Mouse (Mus musculus) left cerebral cortex, adult 18-20 months (tissue): ENCODE results near the gene Btbd11. TPM values are rescaled to one million over a fixed set of nuclear protein-coding genes. Genes with fewer than 3 reads are reported as not detected.

ENCODE experiments used
- DNase-seq, 2 experiments: peaks; one replicate each; pipeline ENCODE4 v3.0.0; 2021 to 2022; ENCODE audit warnings: low spot score in 2 of 2, mixed read lengths in 1 of 2
- total RNA-seq, 2 experiments: library from RNA; stranded (reverse); gene quantifications; 2 replicates each; pipeline ENCODE4 v1.2.3; 2021

Gene Btbd11
- total RNA-seq, 2 experiments from 2014 or later: 25.4 to 28.3 TPM

DNA sequence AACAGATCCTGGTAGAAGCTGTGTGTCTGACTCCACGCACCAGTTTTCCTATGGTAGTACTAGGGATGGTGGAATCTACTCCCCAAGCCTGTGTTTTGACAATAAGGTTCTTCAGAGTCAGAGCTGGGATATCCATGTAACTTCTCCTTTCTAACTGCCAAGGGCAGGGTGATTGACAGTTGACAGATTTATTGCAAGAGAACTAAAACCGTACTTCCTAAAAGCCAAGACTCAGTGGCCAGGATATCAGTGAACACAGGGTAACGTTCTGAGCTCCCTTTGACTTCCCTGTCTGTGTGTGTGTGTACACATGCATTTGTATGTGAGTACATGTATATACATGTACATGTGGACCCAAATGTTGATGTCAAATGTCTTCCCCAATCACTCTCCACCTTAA, 201.1 kb downstream of the Btbd11 start:
- no peak for DNase-seq

DNA sequence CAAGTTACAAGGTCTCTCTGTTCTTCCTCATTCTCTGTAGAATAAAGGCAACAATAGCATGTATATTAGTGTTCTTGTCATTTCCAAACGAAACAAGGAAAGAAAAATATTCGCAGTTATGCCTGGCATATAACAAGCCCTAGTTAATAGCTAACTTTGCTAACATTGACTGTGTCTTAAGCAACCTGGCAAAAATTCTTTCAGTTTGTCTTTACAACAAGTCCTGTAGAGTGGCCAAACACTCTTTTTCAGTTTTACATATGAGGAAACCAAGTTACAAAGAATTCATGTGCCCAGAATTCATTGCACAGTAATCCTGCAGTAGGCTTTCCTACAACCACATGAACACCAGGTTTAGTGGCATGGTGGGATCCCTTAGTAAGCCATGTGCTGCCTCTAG, 203.4 kb downstream of the Btbd11 start:
- DNase-seq: no peak

DNA sequence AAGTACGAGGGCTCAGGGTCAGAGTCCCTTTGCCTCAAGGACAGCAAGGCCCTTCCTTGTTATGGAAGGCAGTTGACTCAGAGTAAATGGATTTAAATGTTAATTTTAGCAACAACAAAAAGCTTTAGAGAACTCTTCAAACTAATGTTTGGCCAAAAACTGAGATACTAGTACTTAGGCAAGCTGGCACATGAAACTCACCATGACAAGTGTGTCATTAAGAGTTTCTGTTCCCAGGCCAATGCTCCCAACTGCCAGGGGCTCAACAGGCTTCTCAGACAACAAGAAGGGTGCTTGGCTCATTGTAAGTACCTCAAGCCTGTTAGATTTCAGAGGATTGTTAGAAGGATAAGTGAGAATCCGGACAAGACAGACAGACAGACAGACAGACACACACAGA, 204.7 kb downstream of the Btbd11 start:
- DNase-seq: no peak

DNA sequence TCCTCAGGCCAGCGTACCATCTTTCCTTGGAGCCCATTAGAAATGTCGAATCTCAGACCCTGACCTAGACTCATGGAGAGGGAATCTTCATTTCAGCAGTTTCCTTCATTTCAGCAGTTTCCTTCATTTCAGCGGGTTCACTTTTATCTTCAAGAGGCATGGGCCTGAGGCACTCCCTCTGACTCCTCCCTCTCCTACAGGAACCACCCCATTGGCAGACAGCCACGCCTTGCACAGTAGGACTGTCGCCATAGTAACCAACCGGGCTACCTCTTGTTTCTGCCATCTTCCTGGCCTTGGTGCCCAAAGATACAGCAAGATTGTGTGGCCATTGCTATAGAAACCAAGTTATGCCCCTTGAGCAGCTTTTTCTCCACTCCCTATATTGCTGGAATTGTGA, 205.4 kb downstream of the Btbd11 start:
- DNase-seq: no peak

DNA sequence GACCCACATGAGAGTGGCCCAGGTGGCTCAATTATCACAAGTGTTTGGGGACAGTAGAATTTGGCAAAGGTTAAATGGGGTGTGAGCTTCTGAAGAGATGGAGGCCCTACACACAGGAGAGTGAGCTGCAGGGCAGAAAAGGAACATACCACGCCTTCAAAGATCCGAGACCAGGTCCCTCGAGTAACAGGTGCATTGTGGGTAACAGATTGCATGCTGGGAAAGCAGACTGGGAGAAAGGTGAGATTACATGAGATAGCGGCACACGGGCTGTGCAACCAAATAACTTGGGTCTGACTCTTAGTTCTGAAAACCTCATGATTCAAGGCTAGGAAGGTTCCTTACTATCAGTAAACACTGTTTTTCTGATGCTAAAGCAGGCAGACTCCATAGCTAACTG, 209.7 kb downstream of the Btbd11 start:
- DNase-seq: no peak

DNA sequence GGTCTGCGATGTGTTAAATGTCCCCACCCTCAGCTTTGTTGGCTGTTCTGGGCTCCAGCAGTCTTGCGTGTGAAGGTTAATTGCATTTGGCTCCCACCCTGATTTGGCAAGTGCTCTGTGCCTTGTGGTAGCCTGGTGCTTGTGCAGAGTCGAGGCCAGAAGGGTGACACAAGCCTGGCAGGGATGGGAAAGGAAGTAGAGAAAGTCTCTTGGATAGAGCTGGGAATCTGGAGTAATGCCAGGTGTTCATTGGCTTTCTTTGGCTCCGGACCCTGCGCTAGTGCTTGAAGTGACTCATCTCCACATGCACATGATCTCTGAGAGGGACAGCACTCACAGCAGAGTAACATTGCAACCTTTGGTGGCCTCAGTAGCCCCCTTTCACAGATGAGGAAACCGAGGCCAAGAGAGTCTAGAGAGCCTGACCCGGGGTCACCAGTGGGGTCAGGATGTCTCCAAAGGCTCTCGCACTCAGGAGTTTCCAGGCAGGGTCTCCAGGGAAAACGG, 211.5 kb downstream of the Btbd11 start:
- DNase-seq: peak; percentile 24 to 32

- DNase-seq: no peak
These were observed 212.3 kb downstream of the Btbd11 start for GRCm38 (mm10) chr10:85598603-85599542.

GRCm38 (mm10) chr10:85602546-85602945, 215.9 kb downstream of the Btbd11 start:
- no peak for DNase-seq

DNA sequence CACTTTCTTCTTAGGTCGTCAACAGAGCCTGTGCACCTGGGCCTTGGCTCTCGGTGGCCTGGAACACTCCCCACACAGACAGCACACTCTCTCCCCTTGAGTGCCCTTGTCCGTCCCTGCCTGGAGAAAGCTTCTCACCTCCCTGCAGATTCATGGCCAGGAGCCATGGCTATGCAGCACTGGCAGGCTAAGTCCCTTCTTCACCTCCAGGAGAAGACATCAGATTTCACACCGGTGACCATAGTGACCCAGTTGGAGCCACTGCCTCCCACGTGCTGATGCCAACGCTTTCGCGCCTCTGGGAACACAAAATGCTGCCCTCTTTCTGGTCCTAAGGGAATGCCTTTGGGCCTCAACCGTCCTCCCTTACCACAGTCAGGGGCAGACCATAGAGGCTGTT, 217.9 kb downstream of the Btbd11 start:
- no peak for DNase-seq

DNA sequence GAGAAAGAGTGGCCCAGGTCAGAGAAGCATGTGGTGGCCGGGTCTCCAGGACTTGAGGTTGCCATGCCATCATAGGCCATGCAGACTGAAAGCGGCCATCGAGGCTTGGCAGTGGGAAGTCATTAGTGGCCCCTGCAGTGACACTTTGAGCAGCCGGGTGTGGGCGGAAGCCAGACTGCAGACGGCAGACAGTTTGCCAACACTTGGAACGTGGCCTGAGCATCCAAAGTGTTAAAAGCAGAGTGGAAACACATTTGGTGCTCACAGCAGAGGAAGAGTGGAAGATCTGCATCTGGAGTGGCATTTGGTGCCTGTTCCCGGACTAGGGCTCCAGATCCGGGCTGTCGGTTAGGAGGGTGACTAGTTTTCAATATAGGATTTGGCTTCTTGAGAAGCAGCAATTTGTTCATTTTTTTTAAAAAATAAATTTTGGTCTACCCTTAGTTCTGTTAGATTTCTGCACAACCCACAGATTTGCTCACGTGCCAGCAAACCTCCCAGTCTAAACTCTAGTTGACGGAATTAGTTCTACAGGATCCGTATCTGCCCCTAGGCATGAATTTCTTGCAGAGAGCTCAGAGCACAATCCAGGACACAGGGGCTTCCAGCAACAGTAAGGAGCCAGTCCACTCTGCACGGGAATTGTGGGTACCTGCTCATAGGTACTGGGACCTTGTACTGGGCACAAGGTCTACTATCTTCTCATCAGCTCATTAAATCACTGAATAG, 222.1 kb downstream of the Btbd11 start:
- peak; percentile 62 to 81 for DNase-seq

DNA sequence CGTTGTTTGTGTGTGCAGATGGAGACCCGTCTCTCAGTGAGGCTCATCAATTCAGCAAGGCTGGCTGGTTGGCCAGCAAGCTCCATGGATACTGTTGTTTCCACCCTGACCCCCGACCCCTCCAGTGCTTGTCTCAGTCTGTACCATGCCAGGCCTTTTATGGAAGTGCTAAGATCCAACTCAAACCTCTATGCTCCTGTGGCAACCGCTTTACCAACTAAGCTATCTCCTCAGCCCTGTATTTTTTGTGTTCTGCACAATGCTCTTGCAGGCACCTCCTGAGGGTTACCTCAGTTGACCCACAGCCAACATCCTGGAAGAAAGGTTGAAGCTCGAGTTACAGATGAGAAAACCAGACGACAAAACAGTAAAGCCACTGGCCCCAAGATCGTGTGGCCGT, 230.5 kb downstream of the Btbd11 start:
- no peak for DNase-seq

DNA sequence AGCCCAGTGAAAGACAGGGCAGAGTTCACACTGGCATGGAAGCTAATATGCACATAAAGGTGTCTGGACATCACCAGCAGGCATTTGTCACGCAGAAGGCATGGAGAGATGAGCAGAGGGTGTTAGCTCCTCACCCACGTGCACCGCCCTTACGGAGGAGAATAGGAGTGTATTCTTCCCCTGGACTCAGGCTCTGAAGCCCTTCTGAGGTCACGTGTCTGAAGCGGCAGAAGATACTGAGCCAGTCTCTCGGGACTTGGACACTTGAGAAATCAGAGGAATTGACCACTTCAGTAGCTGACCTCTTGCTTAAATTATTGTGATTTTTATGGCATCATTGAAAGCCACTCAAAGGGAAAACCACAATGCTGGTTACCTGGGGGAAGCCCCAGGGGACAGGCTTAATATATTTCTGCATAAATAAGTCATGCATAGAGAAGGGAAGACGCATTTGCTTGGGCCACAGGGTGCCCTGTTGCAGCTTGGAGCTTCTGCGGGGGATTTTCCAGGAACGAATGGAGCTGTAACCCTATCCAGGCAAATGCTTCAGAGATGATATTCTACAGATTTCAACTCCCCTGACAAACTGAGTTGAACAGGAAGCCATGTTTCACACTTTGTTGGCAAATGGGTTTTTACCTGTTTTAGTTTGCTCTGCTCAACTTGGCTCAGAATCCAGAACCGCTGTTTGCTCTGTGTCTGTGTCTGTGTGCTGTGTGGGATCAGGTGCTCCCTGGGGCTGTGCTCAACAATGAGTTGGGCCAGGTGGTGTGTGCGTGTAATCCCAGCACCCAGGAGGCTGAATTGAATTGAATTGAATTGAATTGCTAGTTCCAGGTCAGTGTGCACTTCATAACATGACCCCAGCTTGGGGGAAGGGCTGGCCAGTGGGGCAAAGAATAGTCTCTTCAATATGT, 231.1 kb downstream of the Btbd11 start:
- no peak for DNase-seq

DNA sequence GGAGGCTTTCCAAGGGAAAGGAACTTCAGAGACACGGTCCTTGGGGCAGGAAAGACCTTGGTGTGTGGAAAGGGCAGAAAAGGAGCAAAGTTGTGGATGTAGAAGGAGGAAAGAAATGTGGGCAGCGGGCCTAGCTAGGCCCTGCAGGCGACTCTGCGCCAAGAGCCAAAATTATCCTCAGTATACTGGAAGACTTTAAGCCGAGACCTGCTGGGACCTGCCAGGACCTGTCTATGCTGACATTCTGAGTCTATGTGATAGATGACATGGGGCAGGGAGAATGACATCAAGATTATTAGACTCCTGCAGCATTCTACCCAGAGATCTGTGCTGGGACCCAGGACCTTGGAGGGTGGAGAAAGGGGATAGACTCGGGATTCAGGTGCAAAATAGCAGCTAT, 234.5 kb downstream of the Btbd11 start:
- no peak for DNase-seq

GRCm38 (mm10) chr10:85624504-85625169, 238.0 kb downstream of the Btbd11 start:
- DNase-seq: peak; percentile 45 to 51

DNA sequence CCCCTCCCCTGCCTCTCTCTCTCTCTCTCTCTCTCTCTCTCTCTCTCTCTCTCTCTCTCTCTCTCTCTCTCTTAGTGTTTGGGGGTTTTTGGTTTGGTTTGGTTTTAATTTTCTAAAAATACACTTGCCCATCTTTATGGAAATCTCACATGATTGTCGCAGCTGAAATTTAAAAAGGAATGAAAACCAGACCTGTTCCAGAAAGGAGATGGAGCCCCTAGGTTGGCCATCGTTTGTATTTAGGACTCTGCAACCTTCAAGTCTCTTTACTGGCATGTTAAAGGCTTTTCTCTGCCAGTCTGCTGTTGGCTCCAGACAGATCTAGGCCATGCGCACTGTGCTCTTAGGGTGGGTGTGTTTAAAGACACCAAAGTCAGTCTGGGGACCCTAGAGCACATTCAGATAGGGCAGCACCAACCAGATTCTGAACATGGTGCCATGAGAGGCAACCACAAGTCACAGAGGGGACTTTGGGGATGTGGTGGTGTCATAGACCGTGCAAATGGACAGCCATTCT, 238.6 kb downstream of the Btbd11 start:
- no peak for DNase-seq

GRCm38 (mm10) chr10:85632030-85632429, 245.4 kb downstream of the Btbd11 start:
- DNase-seq: no peak

DNA sequence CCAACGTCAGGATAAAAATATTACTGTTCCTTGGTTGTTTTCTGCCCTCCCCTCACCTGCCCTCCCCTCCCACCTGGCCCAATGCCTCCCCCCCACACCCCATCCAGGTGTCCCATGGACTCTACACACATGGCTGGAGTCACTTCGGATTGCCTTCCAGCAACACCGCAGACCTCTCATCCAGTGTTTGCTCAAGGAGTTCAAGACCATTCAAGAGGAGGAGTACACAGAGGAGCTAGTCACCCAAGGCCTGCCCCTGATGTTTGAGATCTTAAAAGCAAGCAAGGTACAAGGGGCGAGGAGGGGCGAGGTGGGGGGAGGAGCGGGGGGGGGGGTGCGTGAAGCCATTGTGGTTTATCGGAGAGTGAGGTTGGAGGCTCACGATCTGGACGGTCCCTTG, 247.0 kb downstream of the Btbd11 start:
- no peak for DNase-seq

- DNase-seq: no peak
These were observed 251.0 kb downstream of the Btbd11 start for GRCm38 (mm10) chr10:85637580-85637979.

- DNase-seq: no peak
These were observed 251.5 kb downstream of the Btbd11 start for GRCm38 (mm10) chr10:85638141-85638540.

- DNase-seq: no peak
These were observed 253.0 kb downstream of the Btbd11 start for GRCm38 (mm10) chr10:85639581-85639980.
